Mouse (Mus musculus) heart, embryonic 14.5 days (tissue): Measurements from ENCODE around the gene Zfp451. TPM values are rescaled to one million over a fixed set of nuclear protein-coding genes. Genes with fewer than 3 reads are reported as not detected.

Source experiments
- ATAC-seq: fragments of 200-750 bp; cut with Nextera tagmentation; 2 replicates; pipeline ENCODE4 v1.8.0; 2017; ENCODE audit warnings: low read depth, moderate TSS enrichment; ENCODE audit not compliant: insufficient number of reproducible peaks, insufficient read depth, low FRiP score
- H3K27ac ChIP-seq, 2 experiments: fragments of 200-500 bp in 1 of 2; fragments of 300-500 bp in 1 of 2; sonication (generic) in 1 of 2; replicated peaks in 1 of 2; 2 replicates each; pipeline ENCODE4 v1.5.1; 2012 to 2014; ENCODE audit warnings: low read depth in 2 of 2, low read length in 2 of 2, control low read depth in 1 of 2, mild to moderate bottlenecking in 1 of 2, mixed read lengths in 1 of 2; ENCODE audit not compliant: control insufficient read depth in 1 of 2, insufficient read depth in 1 of 2
- H3K27me3 ChIP-seq: fragments of 300-500 bp; sonication (generic); 2 replicates; pipeline ENCODE4 v1.6.1; 2014; ENCODE audit warnings: mild to moderate bottlenecking, low read length, control low read depth; ENCODE audit not compliant: control insufficient read depth, insufficient read depth
- H3K36me3 ChIP-seq: fragments of 300-500 bp; sonication (generic); 2 replicates; pipeline ENCODE4 v1.6.1; 2014; ENCODE audit warnings: mild to moderate bottlenecking, control low read depth, low read length, mixed read lengths; ENCODE audit not compliant: control insufficient read depth, insufficient read depth
- H3K4me1 ChIP-seq, 2 experiments: fragments of 200-500 bp in 1 of 2; fragments of 300-500 bp in 1 of 2; sonication (generic) in 1 of 2; 2 replicates each; pipeline ENCODE4 v1.6.1; 2012 to 2014; ENCODE audit warnings: low read length in 2 of 2, control low read depth in 1 of 2, mixed read lengths in 1 of 2; ENCODE audit not compliant: control insufficient read depth in 2 of 2, insufficient read depth in 2 of 2
- H3K4me2 ChIP-seq: fragments of 300-500 bp; sonication (generic); 2 replicates; pipeline ENCODE4 v1.6.1; 2014; ENCODE audit warnings: mild to moderate bottlenecking, low read length
- H3K4me3 ChIP-seq, 2 experiments: fragments of 200-500 bp in 1 of 2; fragments of 300-500 bp in 1 of 2; sonication (generic) in 1 of 2; 2 replicates each; pipeline ENCODE4 v1.5.1; 2012 to 2014; ENCODE audit warnings: low read length in 2 of 2, mild to moderate bottlenecking in 2 of 2, control low read depth in 1 of 2, low read depth in 1 of 2, moderate library complexity in 1 of 2; ENCODE audit not compliant: control insufficient read depth in 1 of 2, insufficient read depth in 1 of 2
- H3K9ac ChIP-seq: fragments of 300-500 bp; sonication (generic); 2 replicates; pipeline ENCODE4 v1.6.1; 2014; ENCODE audit warnings: mild to moderate bottlenecking, low read length
- H3K9me3 ChIP-seq: fragments of 300-500 bp; sonication (generic); 2 replicates; pipeline ENCODE4 v1.6.1; 2016; ENCODE audit warnings: low read length, control low read depth; ENCODE audit not compliant: control insufficient read depth
- WGBS: fragments of 180-500 bp; shearing (Covaris S2); extraction: QIAGEN DNeasy Blood & Tissue Kit; methylation state at CpG from one replicate; pipeline ENCODE4 v1.1.7; 2014; 5-methylcytosine and 5-hydroxymethylcytosine counted together
- polyA plus RNA-seq: library from polyadenylated mRNA; unstranded; fragments of >200 nt; fragmentation: Nextera tagmentation; extraction: Ambion mirVana; gene quantifications from 2 replicates; pipeline ENCODE4 v1.2.1, GENCODE M21; 2014

Gene Zfp451
- polyA plus RNA-seq, 1 experiment from 2014 or later: 18.7 TPM

GRCm38 (mm10) chr1:33734001-33734685, 80.3 kb downstream of the Zfp451 start:
- H3K4me1 ChIP-seq: no peaks in the 10 kb centered on the region
- H3K9ac ChIP-seq: no peak overlapping the region
- H3K36me3 ChIP-seq: peaks cover 75% of the 10 kb centered on the region
- 71% methylated on average over 5 of the region's 5 CpGs for WGBS
- no peak for ATAC-seq
- H3K4me2 ChIP-seq: no peak overlapping the region
- no peak overlapping the region for H3K27ac ChIP-seq
- H3K4me3 ChIP-seq: no peak overlapping the region
- H3K9me3 ChIP-seq: no peaks in the 10 kb centered on the region
- no peaks in the 10 kb centered on the region for H3K27me3 ChIP-seq

GRCm38 (mm10) chr1:33733044-33733443, 81.4 kb downstream of the Zfp451 start:
- ATAC-seq: no peak
- Histone ChIP-seq H3K36me3 (peaks cover 78% of the 10 kb centered on the region), H3K9me3 (no peaks in the 10 kb centered on the region), H3K4me2 (no peak overlapping the region), H3K27ac (no peak overlapping the region), H3K27me3 (no peaks in the 10 kb centered on the region), H3K4me1 (no peaks in the 10 kb centered on the region), H3K4me3 (no peak overlapping the region), H3K9ac (no peak overlapping the region)
- 80% methylated on average over 9 of the region's 9 CpGs for WGBS

GRCm38 (mm10) chr1:33725086-33725485, 89.3 kb downstream of the Zfp451 start:
- H3K4me1 ChIP-seq: peaks cover 0 to 5% of the 10 kb centered on the region in 2 experiments; a peak in 2 of 4 replicates
- H3K9me3 ChIP-seq: no peaks in the 10 kb centered on the region
- ATAC-seq: no peak
- no peak overlapping the region for H3K4me2 ChIP-seq
- no peaks in the 10 kb centered on the region for H3K27me3 ChIP-seq
- 91% methylated on average over 5 of the region's 5 CpGs for WGBS
- H3K4me3 ChIP-seq: no peak overlapping the region
- H3K27ac ChIP-seq: no peak overlapping the region
- H3K9ac ChIP-seq: no peak overlapping the region
- H3K36me3 ChIP-seq: peaks cover 79% of the 10 kb centered on the region

GRCm38 (mm10) chr1:33724516-33724915, 89.9 kb downstream of the Zfp451 start:
- WGBS: 83% methylated on average over 6 of the region's 6 CpGs
- Histone ChIP-seq H3K4me3 (no peak overlapping the region), H3K9me3 (no peaks in the 10 kb centered on the region), H3K9ac (no peak overlapping the region), H3K4me2 (no peak overlapping the region), H3K27ac (no peak overlapping the region), H3K36me3 (peaks cover 74% of the 10 kb centered on the region), H3K27me3 (no peaks in the 10 kb centered on the region), H3K4me1 (peaks cover 0 to 5% of the 10 kb centered on the region in 2 experiments; a peak in 2 of 4 replicates)
- no peak for ATAC-seq

- no peaks in the 10 kb centered on the region for H3K27me3 ChIP-seq
- H3K9me3 ChIP-seq: no peaks in the 10 kb centered on the region
- H3K4me3 ChIP-seq: no peak overlapping the region
- peak overlapping the region; percentile 72 for H3K4me2 ChIP-seq
- ATAC-seq: no peak
- H3K27ac ChIP-seq: no peak overlapping the region
- peaks cover 42% of the 10 kb centered on the region for H3K36me3 ChIP-seq
- H3K4me1 ChIP-seq: peaks cover 0 to 5% of the 10 kb centered on the region in 2 experiments; a peak in 2 of 4 replicates
- H3K9ac ChIP-seq: no peak overlapping the region
- WGBS: 74% methylated on average over 7 of the region's 7 CpGs
Measured at GRCm38 (mm10) chr1:33721020-33721419, 93.4 kb downstream of the Zfp451 start.

- Histone ChIP-seq H3K27ac (peak overlapping the region; percentile 61 to 75), H3K9ac (peak overlapping the region; percentile 82), H3K4me1 (peaks cover 0 to 5% of the 10 kb centered on the region in 2 experiments; a peak in 2 of 4 replicates), H3K9me3 (no peaks in the 10 kb centered on the region), H3K4me2 (peak overlapping the region; percentile 72), H3K36me3 (peaks cover 34% of the 10 kb centered on the region), H3K4me3 (peak overlapping the region; percentile 77 to 84), H3K27me3 (no peaks in the 10 kb centered on the region)
- under 1% methylated on average over 38 of the region's 41 CpGs for WGBS
- no peak for ATAC-seq
Measured at GRCm38 (mm10) chr1:33720231-33720630, 94.2 kb downstream of the Zfp451 start.

- Histone ChIP-seq H3K27ac (peak within 1 kb of the TSS; percentile 61 to 75), H3K4me1 (peaks cover 0 to 5% of the 10 kb centered on the region in 2 experiments; a peak in 2 of 4 replicates), H3K27me3 (no peaks in the 10 kb centered on the region), H3K4me2 (peak within 1 kb of the TSS; percentile 72), H3K9ac (peak within 1 kb of the TSS; percentile 82), H3K4me3 (peak within 1 kb of the TSS; percentile 77 to 84), H3K36me3 (peaks cover 29% of the 10 kb centered on the region), H3K9me3 (no peaks in the 10 kb centered on the region)
- ATAC-seq: peak; percentile 88
- WGBS: under 1% methylated on average over 54 of the region's 54 CpGs
Measured at GRCm38 (mm10) chr1:33719733-33720225, 94.6 kb downstream of the Zfp451 start, which contains the start of gene Rab23. Gene Rab23 (plus strand): TSS chr1:33719887.
